Mouse (Mus musculus): Measurements from ENCODE around the gene Bcl6b.

Bcl6b gene

GRCm38 (mm10) chr11:70211972-70212371 lies 17.6 kb downstream of the Bcl6b start:
- DNase-seq: no peak

GRCm38 (mm10) chr11:70210681-70211080 lies 18.9 kb downstream of the Bcl6b start:
- DNase-seq: no peak

DNA sequence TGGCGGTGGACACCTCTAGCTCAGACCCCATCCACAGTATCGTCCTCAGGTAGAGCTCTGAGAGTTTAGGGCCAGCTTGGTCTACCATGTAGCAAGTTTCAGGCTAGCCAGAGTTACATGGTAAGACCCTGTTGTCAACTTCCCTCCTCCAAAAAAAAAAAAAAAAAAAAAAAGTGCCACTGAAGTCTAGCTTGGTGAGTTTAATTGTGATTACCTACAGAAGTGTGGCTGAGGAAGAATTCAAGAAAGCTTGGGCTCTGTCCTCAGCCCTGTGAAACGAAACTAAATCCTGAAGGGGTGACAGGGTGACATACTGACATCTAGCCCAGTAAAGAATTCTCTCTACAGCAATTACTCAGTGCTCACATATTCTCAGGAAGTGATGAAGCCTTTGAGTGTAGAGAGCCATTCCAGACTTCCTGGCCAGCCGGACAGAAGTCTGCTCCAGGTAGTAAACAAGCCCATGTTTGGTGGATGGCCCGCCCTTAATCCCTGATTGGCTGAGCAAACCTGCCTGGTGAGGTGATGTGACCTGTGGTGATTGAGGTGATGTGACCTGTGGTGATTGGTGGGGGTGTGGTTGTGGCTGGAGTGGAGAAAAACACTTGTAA lies 20.7 kb downstream of the Bcl6b start:
- no peak for DNase-seq

DNA sequence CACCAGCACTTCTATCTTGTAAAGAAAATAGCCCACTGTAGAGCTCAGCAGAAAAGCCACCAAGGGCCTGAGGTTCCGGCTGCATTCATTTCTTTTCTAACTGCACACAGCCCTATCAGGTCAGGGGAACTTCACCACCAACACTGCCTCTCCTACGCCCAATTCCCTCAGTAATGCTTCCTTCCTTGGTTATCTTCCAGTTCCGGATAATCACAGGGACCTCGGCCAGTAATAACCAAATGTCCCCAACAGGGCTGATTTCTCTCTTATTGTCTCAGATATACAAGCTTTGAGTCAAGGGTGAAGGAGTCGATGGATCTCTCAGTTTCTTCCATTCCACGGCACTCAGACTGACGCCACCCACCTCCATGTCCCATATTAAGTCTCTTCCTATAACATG lies 22.3 kb downstream of the Bcl6b start:
- DNase-seq: no peak

DNA sequence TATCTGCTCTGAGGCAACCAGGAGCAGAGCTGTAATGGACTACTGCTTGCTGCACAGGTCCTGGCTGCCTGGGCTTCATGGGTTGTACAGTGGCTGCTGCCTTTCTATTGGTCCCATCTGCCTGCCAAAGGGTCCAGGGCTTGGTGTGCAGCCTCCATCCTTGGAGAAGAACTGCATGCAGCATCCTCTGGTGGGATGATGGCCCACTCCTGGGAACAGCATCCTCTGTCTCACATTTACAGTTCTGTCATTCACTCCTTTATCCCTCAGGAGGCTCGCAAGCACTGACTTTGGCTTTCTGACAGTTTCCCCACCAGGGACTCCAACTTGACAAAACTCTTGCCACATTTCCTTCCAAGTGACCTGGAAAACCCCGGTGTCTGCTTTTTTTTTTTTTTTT lies 22.8 kb downstream of the Bcl6b start:
- DNase-seq: no peak

- peak; percentile 41 to 49 for DNase-seq
Measured at GRCm38 (mm10) chr11:70201691-70202090, 27.9 kb downstream of the Bcl6b start.

GRCm38 (mm10) chr11:70200036-70200608 lies 29.5 kb downstream of the Bcl6b start:
- DNase-seq: no peak

DNA sequence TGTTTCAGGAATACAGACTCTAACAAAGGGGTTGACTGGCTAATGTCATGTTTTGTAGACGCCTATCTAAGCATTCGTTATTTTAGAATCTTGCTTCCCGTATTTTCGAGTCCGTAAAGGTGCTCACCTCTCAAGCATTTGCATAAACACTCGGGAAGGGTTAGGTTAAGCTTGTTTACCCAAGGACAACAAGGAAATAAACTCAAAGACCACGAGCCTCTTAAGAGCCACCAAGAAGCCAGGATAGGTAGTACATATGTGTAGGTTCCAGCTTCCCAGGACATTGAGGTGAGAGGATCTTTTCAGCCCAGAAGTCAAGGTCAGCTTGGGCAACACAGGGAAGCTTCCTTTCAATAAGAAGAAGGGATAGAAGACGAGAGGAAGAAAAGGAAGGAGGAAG lies 30.5 kb downstream of the Bcl6b start:
- no peak for DNase-seq

GRCm38 (mm10) chr11:70198332-70198731 lies 31.3 kb downstream of the Bcl6b start:
- DNase-seq: no peak

DNA sequence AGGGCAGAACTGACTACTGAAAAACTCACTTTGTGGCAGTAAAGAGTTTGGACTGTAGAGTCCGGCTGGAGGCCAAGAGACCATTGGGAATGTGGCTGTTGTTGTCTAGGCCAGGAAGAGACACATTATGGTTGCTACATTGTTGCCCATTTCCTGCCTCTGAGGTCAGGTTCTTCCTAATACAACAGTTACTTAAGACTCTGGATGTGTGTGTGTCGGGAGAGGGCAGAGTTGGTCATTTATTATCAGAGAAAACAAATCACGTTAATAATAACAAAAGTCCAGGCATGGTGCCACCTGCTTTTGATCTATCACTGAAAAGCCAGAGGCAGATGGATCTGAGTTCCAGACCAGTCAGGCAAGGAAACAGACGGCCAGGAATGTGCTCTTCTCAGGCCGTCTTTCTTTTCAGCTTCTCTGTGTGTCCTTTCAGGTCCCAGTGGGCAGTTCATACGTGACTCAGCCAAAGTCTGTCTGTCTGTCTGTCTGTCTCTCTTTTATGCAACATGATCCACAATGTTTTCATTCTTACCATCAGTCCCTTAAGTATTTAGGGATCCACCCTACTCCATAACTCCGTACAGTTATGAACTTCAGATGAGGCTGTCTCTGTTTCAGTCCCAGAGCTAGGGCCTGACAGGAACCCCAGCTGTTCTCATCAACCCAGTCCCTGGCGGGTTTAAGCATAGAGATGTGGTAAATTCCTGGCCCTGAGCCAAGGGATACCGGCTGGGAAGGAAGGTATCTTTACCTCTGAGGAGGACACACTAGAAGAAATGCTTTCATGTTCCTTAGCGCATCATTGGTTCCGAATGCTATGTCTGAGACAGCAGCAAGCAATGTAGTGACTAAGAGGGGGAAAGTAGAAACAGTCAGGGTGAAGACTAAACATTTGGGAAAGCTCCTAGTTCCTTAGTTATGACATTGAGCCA lies 36.0 kb downstream of the Bcl6b start:
- no peak for DNase-seq

- no peak for DNase-seq
Measured at GRCm38 (mm10) chr11:70192157-70192556, 37.4 kb downstream of the Bcl6b start.

DNA sequence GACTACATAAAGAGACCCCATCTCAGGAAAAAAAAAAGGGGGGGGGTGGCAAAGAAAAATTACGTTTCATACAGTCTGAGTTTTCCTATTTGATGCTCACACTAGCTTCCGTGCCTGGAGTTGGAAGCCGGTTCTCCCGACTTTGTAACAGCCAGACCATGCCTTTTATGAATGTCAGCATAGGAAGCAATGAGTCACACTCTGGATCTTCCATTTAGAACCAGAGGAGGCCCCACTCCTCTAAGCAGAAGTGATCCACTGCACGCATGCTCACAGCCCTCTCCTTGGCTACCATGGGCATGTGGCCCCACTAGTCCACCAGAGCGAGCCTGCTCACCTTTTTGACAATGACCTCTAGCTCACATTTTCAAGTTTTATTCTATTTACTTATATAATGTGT lies 38.4 kb downstream of the Bcl6b start:
- DNase-seq: no peak

DNA sequence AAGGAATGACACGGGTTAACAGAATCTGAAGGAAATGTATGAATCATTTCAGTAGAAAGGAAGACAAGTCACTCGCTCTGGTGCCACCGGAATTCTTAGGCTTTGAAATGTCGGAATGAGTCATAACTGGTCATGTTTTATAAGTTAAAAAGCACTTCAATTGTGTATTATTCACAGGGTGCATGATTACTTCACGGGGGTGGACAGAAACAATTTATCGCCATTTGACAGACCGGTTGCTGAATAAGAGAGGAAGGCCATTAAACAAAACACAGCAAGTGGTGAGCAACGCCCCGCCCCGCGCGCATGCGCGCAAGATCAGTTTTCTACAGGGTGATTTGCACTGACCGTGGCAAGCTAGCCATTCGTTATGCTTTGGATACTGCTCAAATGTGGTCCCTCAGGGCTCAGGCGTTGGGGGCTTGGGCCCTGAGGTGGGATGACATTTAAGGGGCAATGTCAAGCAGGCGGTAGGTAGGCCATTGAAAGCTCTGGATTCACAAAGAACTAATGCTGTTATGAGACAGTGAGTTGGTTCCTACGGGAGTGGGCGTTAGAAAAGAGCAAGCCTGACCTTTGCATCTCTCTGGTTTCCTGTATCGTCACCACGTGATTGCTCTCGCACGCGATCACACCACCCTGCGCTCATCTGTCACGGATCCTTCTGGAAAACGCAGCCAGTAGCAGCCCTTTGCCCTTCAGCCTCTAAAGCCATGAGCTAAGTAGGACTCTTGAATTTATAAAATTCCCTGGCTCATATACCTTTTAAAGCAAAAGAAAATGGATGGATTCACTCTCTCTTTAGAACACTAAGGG lies 40.1 kb downstream of the Bcl6b start:
- no peak for DNase-seq

GRCm38 (mm10) chr11:70185120-70185519 lies 44.5 kb downstream of the Bcl6b start:
- DNase-seq: no peak

- no peak for DNase-seq
Measured at GRCm38 (mm10) chr11:70180496-70180895, 49.1 kb downstream of the Bcl6b start.

DNA sequence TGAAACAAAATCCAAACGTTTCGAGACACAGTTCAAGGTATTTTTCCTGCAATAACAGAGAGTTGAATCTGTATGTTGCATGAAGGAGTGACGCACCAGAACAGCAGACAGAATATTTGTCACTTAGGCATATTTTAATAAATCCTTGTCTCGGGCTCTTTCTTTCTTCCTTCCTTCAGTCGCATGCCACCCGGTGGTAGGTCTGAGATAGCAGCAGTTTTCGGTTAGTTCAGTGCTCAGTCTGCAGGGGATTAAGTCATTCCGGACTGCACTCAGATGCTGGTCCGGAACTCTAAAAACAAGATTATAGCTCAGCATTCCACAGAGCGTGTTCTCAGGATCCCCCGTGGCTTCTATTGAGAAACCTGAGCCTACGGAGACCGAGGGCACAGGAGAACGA lies 50.2 kb downstream of the Bcl6b start:
- DNase-seq: no peak

DNA sequence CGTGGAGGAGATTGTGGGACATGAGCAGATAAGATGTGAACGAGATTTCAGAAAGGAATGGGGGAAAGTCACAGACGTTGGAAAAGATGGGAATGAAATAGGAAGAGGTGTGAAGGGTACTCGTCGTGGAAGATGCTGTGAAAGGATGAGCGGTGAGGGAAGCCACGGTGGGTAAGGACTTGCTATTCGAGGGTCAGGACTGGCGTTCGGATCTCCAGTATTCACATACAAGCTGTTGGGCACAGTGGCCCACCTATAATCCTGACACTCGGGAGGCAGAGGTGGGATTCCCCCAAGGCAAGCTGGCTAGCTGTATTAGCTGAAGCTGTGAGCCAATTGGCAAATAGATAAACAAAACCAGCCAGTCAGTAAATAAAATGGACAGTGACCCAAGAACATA lies 50.8 kb downstream of the Bcl6b start:
- DNase-seq: no peak

GRCm38 (mm10) chr11:70178311-70178710 lies 51.3 kb downstream of the Bcl6b start:
- DNase-seq: no peak

DNA sequence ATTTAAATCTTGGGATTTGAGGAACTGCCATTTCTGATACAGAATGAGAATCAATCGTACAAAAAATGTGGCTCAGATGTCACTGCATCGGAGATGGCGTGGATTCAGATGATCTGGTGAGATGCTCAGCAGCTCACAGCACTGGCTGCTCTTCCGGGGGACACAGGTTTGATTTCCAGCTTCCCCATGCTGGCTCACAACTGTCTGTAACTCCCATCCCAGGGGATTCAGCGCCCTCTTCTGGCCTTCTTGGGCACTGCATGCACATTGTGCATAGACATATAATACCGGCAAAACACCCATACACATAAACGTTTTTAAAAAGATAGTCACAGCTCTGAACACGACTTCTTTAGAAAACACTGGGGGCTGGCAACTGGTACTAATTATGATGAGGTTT lies 52.0 kb downstream of the Bcl6b start:
- DNase-seq: no peak

DNA sequence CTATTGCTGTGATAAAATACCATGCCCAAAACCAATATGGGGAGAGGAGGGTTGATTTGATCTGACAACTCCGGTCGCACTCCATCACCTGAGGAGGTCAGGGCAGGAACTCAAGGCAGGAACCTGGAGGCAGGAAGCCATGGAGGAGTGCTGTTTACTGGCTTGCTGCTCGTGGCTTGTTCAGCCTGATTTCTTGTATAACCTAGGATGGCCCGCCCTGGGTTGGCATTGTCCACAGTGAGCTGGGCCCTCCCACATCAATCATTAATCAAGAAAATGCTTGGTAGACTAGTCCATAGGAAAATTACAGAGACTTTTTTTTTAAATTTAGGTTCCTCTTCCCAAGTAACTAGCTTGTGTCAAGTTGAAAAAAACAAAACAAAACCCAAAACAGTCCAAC lies 55.1 kb downstream of the Bcl6b start:
- no peak for DNase-seq

All from thymus, adult 18-20 months (tissue).